Mouse (Mus musculus) intestine, embryonic 16.5 days (tissue): Measurements from ENCODE around the gene Commd9. TPM values are rescaled to one million over a fixed set of nuclear protein-coding genes. Genes with fewer than 3 reads are reported as not detected.
A peak's percentile ranks its signal among the peaks of the same experiment; 100 is the strongest.

Source experiments
- ATAC-seq: fragments of 200-750 bp; cut with Nextera tagmentation; 2 replicates; pipeline ENCODE4 v1.8.0; 2017; ENCODE audit warnings: moderate TSS enrichment, moderate library complexity
- H3K27ac ChIP-seq: fragments of 300-500 bp; sonication (generic); 2 replicates; pipeline ENCODE4 v1.5.1; 2014; ENCODE audit warnings: mild to moderate bottlenecking, low read length
- H3K27me3 ChIP-seq: fragments of 300-500 bp; sonication (generic); replicated peaks from 2 replicates; pipeline ENCODE4 v1.6.1; 2014; ENCODE audit warnings: low read length, control low read depth, mixed read lengths; ENCODE audit not compliant: control insufficient read depth, insufficient read depth
- H3K36me3 ChIP-seq: fragments of 300-500 bp; sonication (generic); 2 replicates; pipeline ENCODE4 v1.6.1; 2014; ENCODE audit warnings: low read length, control low read depth; ENCODE audit not compliant: control insufficient read depth, insufficient read depth
- H3K4me1 ChIP-seq: fragments of 300-500 bp; sonication (generic); 2 replicates; pipeline ENCODE4 v1.6.1; 2014; ENCODE audit warnings: low read length, control low read depth, mixed read lengths; ENCODE audit not compliant: control insufficient read depth, insufficient read depth
- H3K4me2 ChIP-seq: fragments of 300-500 bp; sonication (generic); 2 replicates; pipeline ENCODE4 v1.6.1; 2014; ENCODE audit warnings: low read depth, low read length, control low read depth
- H3K4me3 ChIP-seq: fragments of 300-500 bp; sonication (generic); 2 replicates; pipeline ENCODE4 v1.5.1; 2014; ENCODE audit warnings: mild to moderate bottlenecking, low read length
- H3K9ac ChIP-seq: fragments of 300-500 bp; sonication (generic); 2 replicates; pipeline ENCODE4 v1.6.1; 2014; ENCODE audit warnings: low read depth, low read length
- H3K9me3 ChIP-seq: fragments of 300-500 bp; sonication (generic); 2 replicates; pipeline ENCODE4 v1.6.1; 2016; ENCODE audit warnings: low read length, control low read depth; ENCODE audit not compliant: control insufficient read depth
- WGBS: fragments of 180-500 bp; shearing (Covaris S2); extraction: QIAGEN DNeasy Blood & Tissue Kit; methylation state at CpG from one replicate; pipeline ENCODE4 v1.1.7; 2014; 5-methylcytosine and 5-hydroxymethylcytosine counted together
- polyA plus RNA-seq: library from polyadenylated mRNA; unstranded; fragments of >200 nt; fragmentation: Nextera tagmentation; extraction: Ambion mirVana; gene quantifications from 2 replicates; pipeline ENCODE4 v1.2.1, GENCODE M21; 2015

The Commd9 gene
- polyA plus RNA-seq, 1 experiment from 2014 or later: 79.1 TPM

DNA sequence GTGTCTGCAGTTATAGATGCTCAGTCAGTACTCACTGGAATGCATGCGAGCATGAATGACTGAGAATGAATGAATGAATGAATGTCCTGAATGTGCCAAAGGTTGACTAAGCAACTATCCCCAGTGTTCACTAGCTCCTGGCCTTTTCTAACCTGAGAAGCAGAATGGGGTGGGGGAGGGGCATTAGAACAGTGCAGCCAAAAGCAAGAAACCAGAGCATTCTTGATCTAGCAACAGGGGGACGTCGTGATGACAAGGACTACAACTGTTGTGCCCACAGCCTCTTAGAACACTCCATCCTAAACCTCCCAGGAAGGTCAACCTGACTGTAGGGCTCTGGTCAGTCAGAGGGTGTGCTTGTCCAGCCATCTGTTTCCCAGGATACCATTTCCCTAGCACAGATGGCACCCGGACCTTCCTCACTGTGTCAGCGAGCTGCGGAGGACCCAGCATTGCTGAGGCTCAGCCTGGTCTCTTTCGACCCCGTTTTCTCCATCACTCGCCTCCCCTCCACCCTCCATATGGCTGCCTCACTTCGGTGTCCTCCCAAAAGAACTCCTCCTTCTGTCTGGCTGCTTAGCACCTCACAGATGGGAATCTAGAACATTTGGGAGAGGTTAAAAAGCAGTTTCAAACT is 21.5 kb downstream of the Commd9 start:
- no peak overlapping the region for H3K9ac ChIP-seq
- no peaks in the 10 kb centered on the region for H3K27me3 ChIP-seq
- peaks cover 4% of the 10 kb centered on the region; the same call in 1 of the 2 replicates for H3K4me1 ChIP-seq
- no peak for ATAC-seq
- H3K27ac ChIP-seq: no peak overlapping the region
- no peaks in the 10 kb centered on the region for H3K36me3 ChIP-seq
- WGBS: 76% methylated on average over 10 of the region's 10 CpGs
- H3K9me3 ChIP-seq: no peaks in the 10 kb centered on the region
- no peak overlapping the region for H3K4me3 ChIP-seq
- no peak overlapping the region for H3K4me2 ChIP-seq

DNA sequence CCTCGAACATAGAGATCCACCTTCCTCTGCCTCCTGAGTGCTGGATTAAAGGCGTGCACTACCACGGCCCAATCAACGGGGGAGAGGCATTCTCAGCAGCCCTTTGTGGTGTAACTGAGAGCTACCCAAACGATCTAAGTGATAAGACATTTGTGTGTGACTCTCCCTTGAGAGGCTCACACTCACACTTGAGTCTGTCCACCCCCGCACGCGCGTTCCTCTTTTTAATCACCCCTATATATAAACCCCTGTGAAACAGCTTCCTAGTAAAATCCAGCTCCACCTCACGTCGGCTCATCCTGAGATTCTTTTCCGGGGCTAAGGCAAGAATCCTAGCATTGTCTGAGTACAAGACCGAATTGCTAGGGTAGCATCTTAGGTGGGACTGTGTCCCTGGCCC is 22.7 kb downstream of the Commd9 start:
- no peak overlapping the region for H3K9ac ChIP-seq
- ATAC-seq: no peak
- no peak overlapping the region for H3K4me2 ChIP-seq
- H3K4me3 ChIP-seq: no peak overlapping the region
- H3K4me1 ChIP-seq: peaks cover 4% of the 10 kb centered on the region; the same call in 1 of the 2 replicates
- 74% methylated on average over 13 of the region's 13 CpGs for WGBS
- no peaks in the 10 kb centered on the region for H3K36me3 ChIP-seq
- H3K9me3 ChIP-seq: no peaks in the 10 kb centered on the region
- H3K27ac ChIP-seq: no peak overlapping the region
- no peaks in the 10 kb centered on the region for H3K27me3 ChIP-seq

DNA sequence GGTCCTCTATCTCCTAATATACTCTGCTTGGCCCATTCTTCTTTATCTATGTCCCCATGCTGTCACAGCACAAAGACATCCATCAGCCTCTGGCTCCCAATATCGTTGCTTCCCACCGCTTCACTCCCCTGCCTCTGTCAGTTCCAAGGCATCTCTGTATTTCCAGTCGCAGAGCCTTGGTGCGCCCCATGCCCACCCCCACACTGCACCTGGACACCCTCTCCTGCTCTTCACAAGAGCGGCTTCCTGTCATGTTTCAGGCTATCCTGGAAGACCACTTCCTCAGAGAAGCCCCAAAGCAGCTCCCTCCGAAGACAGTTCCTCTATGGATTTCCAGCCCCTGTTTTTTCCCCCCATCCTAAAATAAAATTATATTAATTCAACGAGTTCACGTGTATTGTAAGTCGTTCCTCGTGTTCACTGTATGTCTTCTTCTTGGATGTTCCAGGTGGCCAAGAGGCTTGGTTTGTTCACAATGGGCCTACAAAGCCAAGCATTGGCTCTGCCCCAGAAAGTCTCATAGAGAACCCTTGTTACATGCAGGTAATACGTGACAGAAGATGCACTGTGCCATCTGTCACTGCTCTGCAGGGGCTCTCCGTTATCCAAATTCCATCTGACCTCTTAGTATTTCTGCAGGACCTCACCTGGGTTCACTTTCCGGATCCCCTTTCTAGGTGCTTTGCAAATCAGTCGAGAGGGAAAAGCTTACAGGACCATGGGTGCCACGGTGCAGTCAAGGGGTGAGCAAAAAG is 23.5 kb downstream of the Commd9 start:
- H3K9ac ChIP-seq: no peak overlapping the region
- 88% methylated on average over 15 of the region's 15 CpGs for WGBS
- H3K4me3 ChIP-seq: no peak overlapping the region
- H3K27me3 ChIP-seq: no peaks in the 10 kb centered on the region
- no peak overlapping the region for H3K27ac ChIP-seq
- ATAC-seq: no peak
- H3K4me2 ChIP-seq: no peak overlapping the region
- peaks cover 4% of the 10 kb centered on the region; the same call in 1 of the 2 replicates for H3K4me1 ChIP-seq
- H3K36me3 ChIP-seq: no peaks in the 10 kb centered on the region
- no peaks in the 10 kb centered on the region for H3K9me3 ChIP-seq

DNA sequence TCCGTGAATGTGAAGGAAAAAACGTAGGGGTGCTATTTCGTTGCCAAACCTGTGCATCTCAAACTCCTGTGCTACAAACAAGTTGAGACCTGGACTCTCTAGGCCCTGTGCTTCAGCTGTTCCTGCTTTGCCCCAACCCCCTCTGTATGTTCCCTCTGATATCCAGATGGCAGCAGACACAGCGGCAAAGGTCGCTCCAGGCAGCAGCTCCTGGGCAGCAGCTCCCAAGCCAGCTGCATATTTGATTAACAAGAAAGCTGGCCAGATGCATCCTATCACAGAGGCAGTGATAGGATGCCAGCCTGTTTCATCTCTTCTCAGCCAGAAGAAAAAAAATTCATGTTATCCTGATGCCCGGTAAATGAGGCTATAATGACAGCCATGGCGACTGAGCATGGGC is 32.5 kb downstream of the Commd9 start:
- Histone ChIP-seq H3K36me3 (no peaks in the 10 kb centered on the region), H3K9ac (no peak overlapping the region), H3K27me3 (no peaks in the 10 kb centered on the region), H3K27ac (no peak overlapping the region), H3K4me2 (no peak overlapping the region), H3K4me1 (peaks cover 3% of the 10 kb centered on the region), H3K9me3 (no peaks in the 10 kb centered on the region), H3K4me3 (no peak overlapping the region)
- ATAC-seq: 0 out of 2 replicates have a peak, but pooled peaks have one; percentile 36
- 82% methylated on average over 7 of the region's 7 CpGs for WGBS

DNA sequence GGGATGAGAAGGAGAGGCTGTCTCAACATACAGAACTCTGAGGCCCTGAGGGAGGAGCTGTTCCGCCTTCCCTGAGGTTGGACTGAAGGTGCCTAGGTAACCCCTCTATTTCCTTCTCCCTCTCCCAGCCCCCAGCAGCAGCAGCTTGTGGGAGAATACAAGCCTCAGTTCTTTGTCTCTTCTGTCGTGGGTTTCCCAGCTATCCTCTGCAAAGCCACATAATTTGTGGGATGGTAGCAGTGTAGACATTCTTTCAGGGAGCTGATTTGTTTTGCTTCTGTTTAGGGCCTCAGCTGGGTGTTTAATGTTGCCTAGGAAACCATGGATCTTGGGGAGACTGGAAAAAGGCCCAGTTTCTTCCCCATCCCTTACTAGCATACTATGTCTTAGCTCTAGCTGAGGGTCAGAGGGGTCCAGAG is 34.1 kb downstream of the Commd9 start:
- no peaks in the 10 kb centered on the region for H3K9me3 ChIP-seq
- H3K4me1 ChIP-seq: peaks cover 9% of the 10 kb centered on the region
- H3K4me2 ChIP-seq: no peak overlapping the region
- 36% methylated on average over 2 of the region's 2 CpGs for WGBS
- ATAC-seq: no peak
- no peak overlapping the region for H3K4me3 ChIP-seq
- no peak overlapping the region for H3K27ac ChIP-seq
- no peaks in the 10 kb centered on the region for H3K36me3 ChIP-seq
- no peaks in the 10 kb centered on the region for H3K27me3 ChIP-seq
- H3K9ac ChIP-seq: no peak overlapping the region

DNA sequence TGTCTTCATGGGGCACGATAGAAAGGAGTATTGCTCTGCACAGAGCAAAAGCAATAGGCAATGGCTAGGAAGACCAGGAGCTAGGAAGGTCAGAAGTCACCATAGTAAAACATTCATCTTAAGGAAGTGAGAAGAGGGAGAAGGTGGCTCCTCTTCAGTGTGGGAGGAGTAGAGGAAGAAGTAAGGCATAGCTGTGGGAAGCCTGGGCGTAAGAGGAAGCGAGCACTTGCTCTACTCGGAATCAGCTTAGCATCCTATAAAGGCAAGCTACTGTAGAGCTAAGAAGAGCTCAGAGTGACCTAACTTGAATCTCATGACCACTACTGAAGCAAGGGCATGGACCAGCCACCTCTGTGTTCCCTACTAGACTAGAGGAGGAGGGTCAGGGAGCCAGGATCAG is 36.3 kb downstream of the Commd9 start:
- no peaks in the 10 kb centered on the region for H3K27me3 ChIP-seq
- no peaks in the 10 kb centered on the region for H3K9me3 ChIP-seq

DNA sequence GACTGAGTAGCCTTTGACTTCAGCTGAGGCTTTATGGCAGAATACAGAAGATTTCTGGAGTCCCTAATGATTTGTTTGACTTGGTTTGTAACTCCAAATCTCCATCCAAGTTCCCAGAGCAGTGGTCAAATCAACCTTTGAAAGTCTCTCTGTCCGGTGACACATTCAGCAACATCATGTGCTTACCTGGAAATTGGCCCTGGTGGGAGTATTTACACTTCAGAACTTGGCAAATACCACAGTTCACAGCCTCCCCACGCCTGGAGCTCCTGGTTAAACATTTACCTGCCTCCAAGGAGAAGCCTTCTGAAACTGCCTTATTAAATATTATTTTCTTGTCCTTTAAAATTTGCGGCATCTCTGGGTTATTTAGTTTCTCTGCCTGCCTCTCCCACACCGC is 37.1 kb downstream of the Commd9 start:
- WGBS: 51% methylated on average over 4 of the region's 4 CpGs
- H3K9me3 ChIP-seq: no peaks in the 10 kb centered on the region
- ATAC-seq: peak; percentile 82

More for the DNA sequence above, 36.3 kb downstream of the Commd9 start:
- Histone ChIP-seq H3K4me3 (no peak overlapping the region), H3K27ac (no peak overlapping the region), H3K9ac (no peak overlapping the region), H3K4me1 (peaks cover 9% of the 10 kb centered on the region), H3K36me3 (no peaks in the 10 kb centered on the region), H3K4me2 (no peak overlapping the region)
- WGBS: 87% methylated on average over 4 of the region's 4 CpGs
- no peak for ATAC-seq

DNA sequence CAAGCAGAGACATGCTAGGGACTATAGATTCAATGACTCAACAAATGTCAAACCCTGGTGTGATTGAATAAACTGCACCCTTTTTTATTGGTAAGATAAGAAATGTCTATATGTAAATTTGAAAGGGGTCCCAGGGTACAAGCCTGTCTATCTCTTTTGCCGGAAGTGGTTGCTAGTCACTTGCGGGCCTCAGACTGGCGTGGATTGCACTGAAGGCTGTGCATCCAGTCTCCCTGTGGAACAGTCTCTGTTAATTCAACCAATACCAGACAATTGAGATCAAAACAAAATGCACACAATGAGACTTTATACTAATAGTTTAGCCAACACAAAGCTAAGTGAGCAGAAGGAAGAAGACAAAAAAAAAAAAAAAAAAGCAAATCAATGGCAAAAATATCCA is 39.1 kb downstream of the Commd9 start:
- H3K4me3 ChIP-seq: no peak overlapping the region
- no peaks in the 10 kb centered on the region for H3K9me3 ChIP-seq
- WGBS: 76% methylated on average over 3 of the region's 3 CpGs
- H3K4me2 ChIP-seq: no peak overlapping the region
- H3K36me3 ChIP-seq: no peaks in the 10 kb centered on the region
- H3K4me1 ChIP-seq: peaks cover 6% of the 10 kb centered on the region
- no peaks in the 10 kb centered on the region for H3K27me3 ChIP-seq
- H3K9ac ChIP-seq: no peak overlapping the region
- no peak for ATAC-seq
- H3K27ac ChIP-seq: no peak overlapping the region

More for the DNA sequence above, 37.1 kb downstream of the Commd9 start:
- Histone ChIP-seq H3K4me2 (peak overlapping the region; percentile 43), H3K4me1 (peaks cover 9% of the 10 kb centered on the region), H3K27me3 (no peaks in the 10 kb centered on the region), H3K27ac (no peak overlapping the region), H3K9ac (peak overlapping the region; percentile 37; the same call in 1 of the 2 replicates), H3K36me3 (no peaks in the 10 kb centered on the region), H3K4me3 (no peak overlapping the region)

DNA sequence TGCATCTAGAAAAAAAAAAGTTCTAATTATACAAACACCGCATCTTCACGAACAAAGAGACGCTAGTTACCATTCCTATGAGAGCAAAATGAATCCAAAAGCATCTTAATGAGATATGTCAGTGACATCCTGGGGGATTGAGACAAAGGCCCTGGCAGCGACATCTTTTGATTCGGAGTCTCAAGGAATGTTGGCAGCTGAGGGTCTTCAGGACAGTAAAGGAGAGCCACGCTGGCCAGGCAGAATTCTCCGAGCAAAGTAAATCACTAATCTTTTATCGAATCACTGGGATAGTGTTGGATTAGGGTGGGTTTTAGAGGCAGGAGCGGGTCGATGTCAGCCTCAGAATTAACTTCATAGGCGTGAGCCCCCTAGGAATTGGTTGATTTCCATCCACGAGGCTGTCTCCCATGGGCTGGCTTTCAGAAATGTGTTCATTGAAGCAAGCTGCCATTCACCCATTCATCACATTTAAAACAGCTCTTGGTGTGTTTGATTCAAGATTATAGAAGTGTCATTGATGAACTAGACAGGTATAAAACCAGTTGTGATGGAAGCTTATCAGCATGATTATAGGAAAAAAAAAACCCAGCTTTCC is 39.6 kb downstream of the Commd9 start:
- ATAC-seq: no peak
- H3K4me3 ChIP-seq: no peak overlapping the region
- no peaks in the 10 kb centered on the region for H3K36me3 ChIP-seq
- 83% methylated on average over 12 of the region's 12 CpGs for WGBS
- peaks cover 6% of the 10 kb centered on the region for H3K4me1 ChIP-seq
- no peak overlapping the region for H3K4me2 ChIP-seq
- no peaks in the 10 kb centered on the region for H3K27me3 ChIP-seq
- H3K27ac ChIP-seq: no peak overlapping the region
- no peak overlapping the region for H3K9ac ChIP-seq
- no peaks in the 10 kb centered on the region for H3K9me3 ChIP-seq
